Mouse (Mus musculus): ENCODE data around the gene Cluh.
A peak's percentile ranks its signal among the peaks of the same experiment; 100 is the strongest.

Cluh gene

GRCm38 (mm10) chr11:74647966-74648365, 1.3 kb upstream of the Cluh start:
- DNase-seq (ENCODE audit: low read depth, low spot score): peak; percentile 46

- DNase-seq (ENCODE audit: low read depth, low spot score): no peak
These were observed 619 bp upstream of the Cluh start for GRCm38 (mm10) chr11:74648676-74649075.

- DNase-seq (ENCODE audit: low read depth, low spot score): no peak
These were observed 604 bp downstream of the Cluh start for GRCm38 (mm10) chr11:74649647-74650551.

GRCm38 (mm10) chr11:74650576-74651100, 1.3 kb downstream of the Cluh start:
- no peak for DNase-seq (ENCODE audit: low read depth, low spot score)

GRCm38 (mm10) chr11:74652791-74653191, 3.5 kb downstream of the Cluh start:
- peak; percentile 71 for DNase-seq (ENCODE audit: low read depth, low spot score)

- peak; percentile 69 for DNase-seq (ENCODE audit: low read depth, low spot score)
These were observed 4.1 kb downstream of the Cluh start for GRCm38 (mm10) chr11:74653385-74653784.

GRCm38 (mm10) chr11:74655941-74656340, 6.6 kb downstream of the Cluh start:
- DNase-seq (ENCODE audit: low read depth, low spot score): no peak

GRCm38 (mm10) chr11:74660336-74660735, 11.0 kb downstream of the Cluh start:
- no peak for DNase-seq (ENCODE audit: low read depth, low spot score)

GRCm38 (mm10) chr11:74661641-74662040, 12.3 kb downstream of the Cluh start:
- DNase-seq (ENCODE audit: low read depth, low spot score): no peak

GRCm38 (mm10) chr11:74662221-74662620, 12.9 kb downstream of the Cluh start:
- no peak for DNase-seq (ENCODE audit: low read depth, low spot score)

- no peak for DNase-seq (ENCODE audit: low read depth, low spot score)
These were observed 15.0 kb downstream of the Cluh start for GRCm38 (mm10) chr11:74664279-74664678.

GRCm38 (mm10) chr11:74664906-74665305, 15.6 kb downstream of the Cluh start:
- no peak for DNase-seq (ENCODE audit: low read depth, low spot score)

GRCm38 (mm10) chr11:74665631-74666283, 16.5 kb downstream of the Cluh start:
- no peak for DNase-seq (ENCODE audit: low read depth, low spot score)

GRCm38 (mm10) chr11:74666284-74666652, 17.0 kb downstream of the Cluh start:
- no peak for DNase-seq (ENCODE audit: low read depth, low spot score)

GRCm38 (mm10) chr11:74666776-74667581, 17.7 kb downstream of the Cluh start:
- DNase-seq (ENCODE audit: low read depth, low spot score): no peak

GRCm38 (mm10) chr11:74667582-74668010, 18.3 kb downstream of the Cluh start:
- no peak for DNase-seq (ENCODE audit: low read depth, low spot score)

GRCm38 (mm10) chr11:74668466-74668865, 19.2 kb downstream of the Cluh start:
- no peak for DNase-seq (ENCODE audit: low read depth, low spot score)

GRCm38 (mm10) chr11:74668971-74669370, 19.7 kb downstream of the Cluh start:
- DNase-seq (ENCODE audit: low read depth, low spot score): no peak

- no peak for DNase-seq (ENCODE audit: low read depth, low spot score)
These were observed 20.9 kb downstream of the Cluh start for GRCm38 (mm10) chr11:74670151-74670550.

GRCm38 (mm10) chr11:74671013-74671412, 21.7 kb downstream of the Cluh start:
- DNase-seq (ENCODE audit: low read depth, low spot score): no peak

- DNase-seq (ENCODE audit: low read depth, low spot score): no peak
These were observed 22.5 kb downstream of the Cluh start for GRCm38 (mm10) chr11:74671839-74672238.

All from skeletal muscle tissue, adult 2 months (tissue).